Mouse (Mus musculus) spleen, adult 2 months (tissue): Measurements from ENCODE around the gene Hsd11b2.

ENCODE experiments used
- CTCF ChIP-seq: fragments of 200-500 bp; IDR thresholded peaks from 2 replicates; pipeline ENCODE4 v1.5.1; 2011; ENCODE audit warnings: mild to moderate bottlenecking, inconsistent platforms; ENCODE audit not compliant: insufficient read depth, insufficient read length, insufficient replicate concordance; ENCODE audit errors: extremely low read depth
- POLR2A ChIP-seq: fragments of 200-500 bp; IDR thresholded peaks from 2 replicates; pipeline ENCODE4 v1.6.1; 2011; ENCODE audit warnings: low read depth, low read length, inconsistent platforms

DNA sequence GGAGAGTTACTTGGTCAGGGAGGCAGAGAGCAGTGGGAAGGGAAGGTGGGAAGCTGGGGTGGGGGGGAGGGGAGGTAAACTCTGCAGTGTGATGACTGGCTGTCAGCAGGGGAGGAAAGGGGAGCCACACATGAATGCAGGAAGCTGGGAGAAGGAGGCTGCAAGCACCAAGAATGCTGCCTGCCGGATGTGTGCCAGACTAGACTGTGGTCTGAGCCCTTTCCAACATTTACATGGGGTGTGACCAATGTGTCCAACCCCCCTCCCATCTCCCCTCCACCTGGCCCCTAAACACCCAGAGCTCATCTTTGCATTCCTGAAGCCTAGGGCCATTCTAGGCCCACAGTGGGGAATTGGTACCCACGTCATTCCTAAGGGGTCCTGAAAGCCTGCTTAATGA is 37.5 kb upstream of the Hsd11b2 start:
- TF ChIP-seq CTCF (no peak), POLR2A (no peak)
